Mouse (Mus musculus): ENCODE results near the gene Spen.

DNA sequence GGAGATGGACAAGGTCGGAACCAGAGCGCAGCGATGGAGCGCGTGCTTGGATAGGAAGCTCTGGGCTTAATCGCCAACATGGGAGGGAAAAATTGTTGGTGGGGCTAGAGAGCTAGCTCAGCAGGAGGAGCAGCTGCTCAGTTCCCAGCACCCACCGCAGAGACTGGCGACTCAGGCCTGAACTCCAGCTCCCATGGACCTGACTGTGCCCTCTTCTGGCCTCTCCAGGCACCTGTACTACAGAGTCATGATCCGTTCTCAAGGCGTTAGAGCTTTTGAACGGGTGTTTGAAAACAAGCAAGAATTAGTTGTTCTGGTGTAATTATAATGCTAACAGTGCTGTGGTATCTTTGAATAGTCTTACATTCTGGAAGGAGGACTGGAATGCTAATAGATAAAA lies 9.5 kb downstream of the Spen start:
- TF ChIP-seq GATA1 (IDR thresholded peaks at IDR 0.05; ENCODE audit: borderline replicate concordance, low read length) (no peak), FLI1 (IDR thresholded peaks at IDR 0.05; ENCODE audit: low read length) (no peak)
